Mouse (Mus musculus) hindbrain, embryonic 13.5 days (tissue): ENCODE measurements around the gene Gm45213. TPM values are rescaled to one million over a fixed set of nuclear protein-coding genes. Genes with fewer than 3 reads are reported as not detected.
A peak's percentile ranks its signal among the peaks of the same experiment; 100 is the strongest.
"Not testable (repeated sequence)": the region's sequence is repeated elsewhere in the genome, so short reads cannot be mapped to it uniquely, and the experiment has no call there.

Source experiments
- ATAC-seq: fragments of 200-750 bp; cut with Nextera tagmentation; 2 replicates; pipeline ENCODE4 v1.8.0; 2017; ENCODE audit warnings: moderate TSS enrichment; ENCODE audit not compliant: low FRiP score
- H3K27ac ChIP-seq: fragments of 300-500 bp; sonication (generic); 2 replicates; pipeline ENCODE4 v1.5.1; 2015; ENCODE audit warnings: inconsistent platforms, mild to moderate bottlenecking, moderate library complexity
- H3K27me3 ChIP-seq: fragments of 300-500 bp; sonication (generic); 2 replicates; pipeline ENCODE4 v1.6.1; 2015; ENCODE audit warnings: mild to moderate bottlenecking, inconsistent platforms
- H3K36me3 ChIP-seq: fragments of 300-500 bp; sonication (generic); 2 replicates; pipeline ENCODE4 v1.6.1; 2015; ENCODE audit warnings: mild to moderate bottlenecking, inconsistent platforms
- H3K4me1 ChIP-seq: fragments of 300-500 bp; sonication (generic); replicated peaks from 2 replicates; pipeline ENCODE4 v1.6.1; 2015; ENCODE audit warnings: inconsistent platforms
- H3K4me2 ChIP-seq: fragments of 300-500 bp; sonication (generic); 2 replicates; pipeline ENCODE4 v1.6.1; 2015; ENCODE audit warnings: inconsistent platforms, mild to moderate bottlenecking, moderate library complexity
- H3K4me3 ChIP-seq: fragments of 300-500 bp; sonication (generic); 2 replicates; pipeline ENCODE4 v1.5.1; 2015; ENCODE audit warnings: mild to moderate bottlenecking, inconsistent platforms
- H3K9ac ChIP-seq: fragments of 300-500 bp; sonication (generic); 2 replicates; pipeline ENCODE4 v1.6.1; 2015; ENCODE audit warnings: mild to moderate bottlenecking, inconsistent platforms
- H3K9me3 ChIP-seq: fragments of 300-500 bp; sonication (generic); 2 replicates; pipeline ENCODE4 v1.6.1; 2016; ENCODE audit warnings: inconsistent platforms
- whole genome bisulfite sequencing: fragments of 180-500 bp; shearing (Covaris S2); methylation state at CpG from one replicate; pipeline ENCODE4 v1.1.7; 2015; 5-methylcytosine and 5-hydroxymethylcytosine counted together
- polyA plus RNA-seq: library from polyadenylated mRNA; unstranded; fragments of >200 nt; fragmentation: Nextera tagmentation; extraction: Ambion mirVana; gene quantifications from 2 replicates; pipeline ENCODE4 v1.2.1, GENCODE M21; 2015

The Gm45213 gene
- polyA plus RNA-seq, 1 experiment from 2014 or later: not detected

DNA sequence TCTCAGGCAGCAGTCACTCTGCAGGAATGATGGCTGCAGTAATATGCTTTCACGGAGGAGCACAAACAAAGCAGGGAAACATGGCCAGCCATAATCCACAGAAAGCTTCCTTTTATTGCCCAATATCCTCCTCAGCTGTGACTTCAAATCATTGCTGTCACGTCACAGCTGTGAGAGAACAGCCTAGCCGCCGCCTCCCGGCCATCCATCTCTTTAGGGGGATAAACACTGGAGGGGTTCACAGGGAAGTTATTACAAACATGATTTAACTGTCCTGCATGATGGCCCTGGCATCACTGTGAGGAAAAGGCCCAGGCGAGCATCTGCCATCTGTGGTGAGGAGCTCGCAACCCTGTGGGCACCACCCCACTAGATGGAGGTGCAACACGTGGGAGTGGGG is 6.6 kb upstream of the Gm45213 start:
- H3K9me3 ChIP-seq: no peaks in the 10 kb centered on the region
- no peaks in the 10 kb centered on the region for H3K36me3 ChIP-seq
- H3K4me3 ChIP-seq: no peak overlapping the region
- no peak overlapping the region for H3K4me2 ChIP-seq
- H3K27ac ChIP-seq: no peak overlapping the region
- no peaks in the 10 kb centered on the region for H3K27me3 ChIP-seq
- peaks cover 17% of the 10 kb centered on the region for H3K4me1 ChIP-seq
- WGBS: 72% methylated on average over 8 of the region's 8 CpGs
- H3K9ac ChIP-seq: no peak overlapping the region
- no peak for ATAC-seq

DNA sequence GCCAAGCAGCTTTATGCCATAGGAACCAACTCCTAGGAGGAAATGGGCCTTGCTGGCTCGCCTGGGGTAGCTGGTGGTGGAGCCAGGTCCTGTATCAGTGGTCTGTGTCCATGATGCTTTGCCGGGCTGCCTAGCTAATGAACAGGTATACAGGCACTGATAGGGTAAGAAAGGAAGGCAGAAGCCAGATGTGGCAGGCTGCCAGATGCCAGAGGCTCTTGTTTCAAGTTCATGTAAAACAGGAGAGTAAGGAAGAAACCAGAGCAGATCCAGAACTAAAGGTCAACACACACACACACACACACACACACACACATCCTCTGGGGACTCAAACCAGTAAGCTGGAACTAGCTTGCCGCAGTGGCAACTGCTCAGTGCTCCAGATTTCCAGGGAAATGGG is 5.1 kb upstream of the Gm45213 start:
- H3K4me1 ChIP-seq: peaks cover 23% of the 10 kb centered on the region
- no peak overlapping the region for H3K4me2 ChIP-seq
- no peaks in the 10 kb centered on the region for H3K27me3 ChIP-seq
- H3K9me3 ChIP-seq: no peaks in the 10 kb centered on the region
- no peak overlapping the region for H3K4me3 ChIP-seq
- WGBS: 68% methylated on average over 3 of the region's 3 CpGs
- no peaks in the 10 kb centered on the region for H3K36me3 ChIP-seq
- H3K27ac ChIP-seq: no peak overlapping the region
- no peak overlapping the region for H3K9ac ChIP-seq
- ATAC-seq: no peak

DNA sequence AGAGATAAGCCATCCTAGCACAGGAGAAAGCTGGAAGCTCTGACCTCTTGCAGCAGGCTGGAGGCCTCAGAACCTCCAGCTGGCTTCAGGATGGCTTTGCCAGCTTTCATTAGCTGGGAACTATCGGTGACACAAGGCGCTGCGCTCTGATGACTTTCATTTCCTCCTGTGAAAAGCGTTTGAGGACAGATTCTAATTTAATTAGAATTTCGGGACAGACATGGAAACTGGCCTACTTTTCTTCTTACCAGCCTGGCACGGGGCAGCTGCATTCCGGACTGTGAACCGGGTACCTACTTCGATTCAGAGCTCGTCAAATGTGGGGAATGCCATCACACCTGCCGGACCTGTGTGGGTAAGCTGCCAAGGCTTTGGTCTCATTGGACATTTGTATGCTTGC is 4.7 kb upstream of the Gm45213 start:
- no peak for ATAC-seq
- peaks cover 27% of the 10 kb centered on the region for H3K4me1 ChIP-seq
- no peak overlapping the region for H3K4me3 ChIP-seq
- no peaks in the 10 kb centered on the region for H3K27me3 ChIP-seq
- H3K4me2 ChIP-seq: no peak overlapping the region
- H3K27ac ChIP-seq: no peak overlapping the region
- H3K9ac ChIP-seq: no peak overlapping the region
- WGBS: 80% methylated on average over 11 of the region's 11 CpGs
- no peaks in the 10 kb centered on the region for H3K36me3 ChIP-seq
- H3K9me3 ChIP-seq: no peaks in the 10 kb centered on the region

DNA sequence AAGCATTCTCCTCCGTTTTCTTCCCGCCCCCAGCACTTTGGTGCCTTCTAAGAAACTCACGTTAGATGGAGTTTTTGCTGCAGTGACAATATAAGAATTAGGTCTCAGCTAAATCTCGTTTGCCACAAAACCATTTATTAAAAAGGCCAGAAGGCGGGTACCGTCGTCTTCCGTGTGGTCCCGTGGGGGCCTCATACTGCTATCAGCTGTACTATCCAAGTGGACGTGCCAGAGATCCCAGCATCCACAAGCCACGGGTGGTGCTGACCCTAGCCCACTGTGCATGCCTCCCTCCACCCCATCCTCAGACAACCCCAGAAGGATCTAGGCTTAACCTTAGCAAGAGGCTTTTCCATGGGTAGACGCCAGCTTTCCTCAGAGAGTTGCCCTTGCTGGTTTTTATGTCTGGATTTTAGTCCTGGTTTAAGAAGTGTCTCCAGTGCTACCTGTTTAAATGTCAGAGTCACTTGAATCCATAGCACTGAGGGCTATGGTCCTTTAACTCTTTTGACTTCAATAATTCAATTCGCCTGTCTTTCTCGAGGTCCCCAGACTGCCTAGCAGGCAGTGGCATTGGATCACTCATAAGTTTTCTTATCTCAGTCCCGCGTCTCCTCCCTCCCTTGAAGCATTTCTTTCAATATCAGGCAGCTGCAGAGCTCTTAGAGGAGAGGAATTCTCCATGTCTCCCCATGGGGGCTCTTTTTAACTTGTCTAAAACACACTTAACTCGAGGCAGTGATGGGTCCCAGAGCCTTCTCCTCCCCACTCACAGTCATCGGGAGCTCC is 3.2 kb upstream of the Gm45213 start:
- peaks cover 42% of the 10 kb centered on the region for H3K4me1 ChIP-seq
- no peak overlapping the region for H3K4me2 ChIP-seq

DNA sequence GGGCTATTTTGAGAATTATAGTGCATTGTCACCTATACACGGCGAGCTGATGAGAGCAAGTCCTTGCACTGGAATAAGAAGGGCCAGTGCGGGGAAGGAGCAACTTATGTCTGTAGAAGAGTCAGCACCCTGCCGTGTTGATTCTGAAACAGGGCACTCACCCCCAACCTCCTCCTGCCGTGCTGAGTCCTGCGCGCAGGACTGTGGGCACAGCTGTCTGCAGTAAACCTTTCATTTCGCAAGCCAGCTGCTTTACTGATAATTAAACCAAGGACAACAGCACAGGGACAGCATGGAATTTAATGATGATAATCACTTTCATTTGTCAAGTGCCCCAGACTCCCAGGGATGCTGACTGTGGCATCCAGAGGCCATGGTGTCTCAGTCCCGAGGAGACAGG is 1.2 kb downstream of the Gm45213 start:
- no peak overlapping the region for H3K4me2 ChIP-seq
- H3K27ac ChIP-seq: peak overlapping the region; percentile 61
- H3K4me3 ChIP-seq: no peak overlapping the region
- ATAC-seq: no peak
- H3K36me3 ChIP-seq: no peaks in the 10 kb centered on the region
- H3K27me3 ChIP-seq: peaks cover 3% of the 10 kb centered on the region; the same call in 1 of the 2 replicates
- H3K9me3 ChIP-seq: no peaks in the 10 kb centered on the region
- peaks cover 51% of the 10 kb centered on the region for H3K4me1 ChIP-seq
- H3K9ac ChIP-seq: 0 out of 2 replicates have a peak overlapping the region, but pooled peaks have one; percentile 6
- WGBS: 17% methylated on average over 9 of the region's 9 CpGs

More for the DNA sequence above, 3.2 kb upstream of the Gm45213 start:
- H3K9ac ChIP-seq: no peak overlapping the region
- H3K27ac ChIP-seq: no peak overlapping the region
- H3K4me3 ChIP-seq: no peak overlapping the region
- WGBS: 74% methylated on average over 18 of the region's 18 CpGs
- H3K27me3 ChIP-seq: no peaks in the 10 kb centered on the region
- H3K36me3 ChIP-seq: no peaks in the 10 kb centered on the region
- H3K9me3 ChIP-seq: no peaks in the 10 kb centered on the region
- no peak for ATAC-seq

DNA sequence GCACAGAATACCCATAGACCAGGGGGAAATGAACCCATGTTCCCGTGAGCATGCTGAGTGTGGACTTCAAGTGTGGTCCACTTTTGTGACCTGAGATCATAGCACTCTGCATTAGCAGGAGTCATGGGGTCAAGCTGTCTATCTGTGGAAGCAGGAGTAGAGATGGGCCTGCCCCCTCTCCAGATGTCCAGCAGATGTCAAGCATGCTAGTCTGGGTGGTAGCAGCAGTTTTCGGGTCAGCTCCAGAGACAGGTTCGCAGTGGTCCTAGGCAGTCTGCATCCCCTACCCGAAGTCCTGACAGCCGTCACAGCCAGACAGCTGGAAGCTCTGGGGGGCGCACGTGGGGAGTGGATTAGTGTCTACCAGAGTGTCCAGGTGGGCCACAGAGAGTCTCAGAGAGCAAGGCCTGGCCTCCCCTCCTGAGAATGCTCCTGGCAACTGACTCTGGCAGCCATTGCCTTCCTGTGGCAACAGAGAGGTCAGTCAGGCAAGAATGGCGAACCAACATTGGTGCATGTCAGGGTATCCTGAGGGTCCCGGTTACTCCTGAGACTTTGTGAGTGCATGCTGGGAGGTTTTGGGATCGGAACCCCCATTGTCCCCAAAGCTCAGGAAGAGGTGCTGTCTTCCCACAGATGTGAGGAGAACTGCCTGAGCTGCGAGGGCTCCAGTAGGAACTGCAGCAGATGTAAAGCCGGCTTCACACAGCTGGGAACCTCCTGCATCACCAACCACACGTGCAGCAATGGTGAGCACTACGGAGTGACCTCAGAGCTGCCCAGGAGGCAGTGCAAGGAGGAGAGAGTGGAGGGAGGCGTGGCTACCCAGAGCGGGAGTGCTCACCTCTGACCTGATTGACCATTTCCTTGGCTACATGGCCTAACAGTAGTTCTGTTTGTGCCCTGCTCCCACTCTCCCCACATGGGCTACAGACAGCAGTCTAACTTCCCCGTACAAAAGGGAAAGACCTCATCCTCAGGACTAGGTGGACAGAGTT is 3.8 kb downstream of the Gm45213 start:
- no peak overlapping the region for H3K4me3 ChIP-seq
- H3K4me1 ChIP-seq: peaks cover 51% of the 10 kb centered on the region
- H3K4me2 ChIP-seq: no peak overlapping the region
- no peak overlapping the region for H3K9ac ChIP-seq
- no peak for ATAC-seq
- no peak overlapping the region for H3K27ac ChIP-seq
- 63% methylated on average over 17 of the region's 17 CpGs for WGBS
- peaks cover 3% of the 10 kb centered on the region; the same call in 1 of the 2 replicates for H3K27me3 ChIP-seq
- no peaks in the 10 kb centered on the region for H3K36me3 ChIP-seq
- no peaks in the 10 kb centered on the region for H3K9me3 ChIP-seq

DNA sequence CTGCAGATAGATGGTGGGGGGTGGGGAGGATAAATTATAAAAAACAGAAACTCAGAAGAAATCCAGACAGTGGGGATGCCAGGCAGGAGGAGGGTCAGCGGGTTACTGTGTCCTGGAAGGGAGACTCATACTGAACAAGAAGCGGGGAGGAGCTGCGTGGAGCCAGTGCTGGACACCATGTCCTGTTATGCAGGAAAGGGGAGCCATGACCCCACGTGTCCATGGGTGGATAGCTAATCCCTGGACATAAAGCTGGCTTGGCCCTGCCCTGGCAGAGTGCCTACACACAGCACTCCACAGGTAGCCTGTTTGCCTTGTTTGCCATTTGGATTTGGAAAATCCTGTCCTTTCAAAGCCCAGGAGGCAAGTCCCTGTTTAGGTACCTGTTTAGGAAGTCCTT is 4.6 kb downstream of the Gm45213 start:
- no peak for ATAC-seq
- Histone ChIP-seq H3K4me1 (peaks cover 48% of the 10 kb centered on the region), H3K9me3 (no peaks in the 10 kb centered on the region), H3K4me3 (no peak overlapping the region), H3K4me2 (no peak overlapping the region), H3K27ac (no peak overlapping the region), H3K36me3 (no peaks in the 10 kb centered on the region), H3K9ac (no peak overlapping the region), H3K27me3 (peaks cover 3% of the 10 kb centered on the region; the same call in 1 of the 2 replicates)
- WGBS: 73% methylated on average over 4 of the region's 4 CpGs

DNA sequence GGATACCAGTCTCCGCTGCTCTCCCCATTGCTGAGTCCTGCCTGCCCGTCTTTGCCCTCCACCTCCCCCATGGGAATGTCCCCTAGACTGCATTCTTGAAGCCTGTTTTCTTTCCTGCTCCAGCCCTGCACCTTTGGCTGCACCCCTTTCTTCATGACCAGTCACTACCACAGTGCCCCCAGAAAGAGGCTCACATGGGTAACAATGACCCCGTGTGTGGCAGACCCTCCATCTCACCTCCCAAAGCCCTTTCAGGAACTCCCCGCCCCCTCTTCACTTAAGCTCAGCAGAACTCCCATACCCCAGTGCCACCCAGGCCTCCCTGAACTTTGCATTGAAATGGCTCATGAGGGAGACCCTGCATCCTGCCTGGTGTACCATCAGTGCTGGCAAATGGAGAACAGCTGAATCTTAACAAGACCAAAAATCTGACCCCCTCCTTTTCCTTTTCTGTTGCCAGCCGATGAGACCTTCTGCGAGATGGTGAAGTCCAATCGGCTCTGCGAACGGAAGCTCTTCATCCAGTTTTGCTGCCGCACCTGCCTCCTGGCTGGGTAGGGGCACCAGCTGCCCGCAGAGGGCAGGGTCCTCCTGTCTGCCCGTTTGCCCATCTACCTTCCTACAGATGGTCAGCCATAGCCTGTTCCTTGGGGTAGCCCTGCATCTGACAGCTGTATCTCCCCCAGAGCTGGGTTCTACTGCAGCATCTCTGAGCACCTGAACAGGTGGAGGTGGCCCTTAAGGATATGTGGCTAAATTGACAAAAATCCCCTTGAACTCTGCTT is 5.2 kb downstream of the Gm45213 start:
- Histone ChIP-seq H3K27me3 (peaks cover 3% of the 10 kb centered on the region; the same call in 1 of the 2 replicates), H3K9ac (no peak overlapping the region), H3K4me3 (no peak overlapping the region), H3K27ac (no peak overlapping the region), H3K36me3 (no peaks in the 10 kb centered on the region), H3K4me2 (no peak overlapping the region), H3K9me3 (no peaks in the 10 kb centered on the region), H3K4me1 (peaks cover 42% of the 10 kb centered on the region)
- 87% methylated on average over 12 of the region's 12 CpGs for WGBS
- no peak for ATAC-seq

DNA sequence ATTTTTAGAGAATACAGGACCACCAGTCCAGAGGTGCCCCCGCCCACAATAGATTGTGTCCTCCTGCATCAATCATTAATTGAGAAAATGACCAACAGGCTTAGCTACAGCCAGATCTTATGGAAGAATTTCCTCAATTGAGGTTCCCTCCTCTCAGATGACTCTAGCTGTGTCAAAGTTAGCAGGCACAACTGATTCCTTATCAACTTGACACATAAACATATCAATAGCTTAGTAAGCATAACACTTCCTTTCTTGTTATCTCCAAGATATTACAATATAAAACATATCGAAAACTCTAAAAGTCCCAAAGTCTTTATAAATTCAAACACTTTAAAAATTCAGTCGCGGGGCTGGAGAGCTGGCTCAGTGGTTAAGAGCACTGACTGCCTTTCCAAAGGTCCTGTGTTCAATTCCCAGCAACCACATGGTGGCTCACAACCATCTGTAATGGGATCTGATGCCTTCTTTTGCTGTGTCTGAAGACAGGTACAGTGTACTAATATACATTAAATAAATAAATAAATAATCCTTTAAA is 10.6 kb downstream of the Gm45213 start:
- Histone ChIP-seq H3K4me1 (no peaks in the 10 kb centered on the region), H3K27me3 (peaks cover 18% of the 10 kb centered on the region), H3K4me2 (no peak overlapping the region), H3K4me3 (no peak overlapping the region), H3K9me3 (no peaks in the 10 kb centered on the region), H3K36me3 (no peaks in the 10 kb centered on the region), H3K27ac (no peak overlapping the region), H3K9ac (no peak overlapping the region)
- no peak for ATAC-seq
- WGBS: 85% methylated on average over 4 of the region's 4 CpGs

DNA sequence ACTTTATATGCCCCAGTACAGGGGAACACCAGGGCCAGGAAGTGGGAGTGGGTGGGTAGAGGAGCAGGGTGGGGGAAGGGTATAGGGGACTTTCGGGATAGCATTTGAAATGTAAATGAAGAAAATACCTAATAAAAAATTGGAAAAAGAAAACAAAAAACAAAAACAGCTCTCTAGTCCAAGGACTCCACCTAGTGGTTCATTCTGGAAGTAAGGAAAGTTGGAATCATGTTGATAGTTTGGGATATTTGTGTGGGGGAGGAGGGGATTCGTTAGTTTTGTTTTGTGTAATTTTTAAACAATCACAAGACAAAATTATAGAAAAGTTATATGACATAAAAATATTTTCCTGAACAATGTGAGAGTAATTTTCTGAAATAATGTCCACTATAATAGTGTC is 12.0 kb downstream of the Gm45213 start:
- H3K4me2 ChIP-seq, H3K4me1 ChIP-seq, ATAC-seq, H3K9ac ChIP-seq, H3K9me3 ChIP-seq, H3K27ac ChIP-seq, H3K4me3 ChIP-seq, H3K36me3 ChIP-seq: not testable (repeated sequence)
- H3K27me3 ChIP-seq: peaks cover 18% of the 10 kb centered on the region
- WGBS: 18% methylated on average over 2 of the region's 2 CpGs

DNA sequence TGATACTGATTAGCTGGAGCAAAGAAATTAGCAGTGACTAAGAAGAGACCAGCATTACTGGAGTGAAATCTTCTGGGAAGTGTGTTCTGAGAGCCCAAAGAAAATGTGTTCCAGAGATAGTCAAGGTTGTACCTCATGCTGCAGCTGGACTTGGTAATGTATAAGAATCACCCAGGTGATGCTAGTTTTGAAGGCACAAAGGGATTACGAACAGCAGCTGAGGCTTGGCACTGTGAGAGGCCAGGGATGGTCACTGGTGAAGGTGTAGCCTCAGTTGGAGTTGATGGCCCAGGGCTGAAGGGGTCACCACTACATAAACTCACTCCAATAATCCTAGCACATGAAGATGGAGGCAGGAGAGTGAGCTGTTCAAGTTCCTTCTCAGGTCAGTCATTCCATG is 15.3 kb downstream of the Gm45213 start, which contains the start of gene Snrpa1:
Gene Snrpa1, plus strand, starts transcription at position 301 of the 400 bp plus-strand sequence.
- H3K4me3 ChIP-seq: peak within 1 kb of the TSS; percentile 83
- WGBS: 73% methylated on average over 1 of the region's 1 CpGs
- ATAC-seq: no peak
- H3K4me1 ChIP-seq: peaks cover 17% of the 10 kb centered on the region
- no peak within 1 kb of the TSS for H3K27ac ChIP-seq
- no peaks in the 10 kb centered on the region for H3K9me3 ChIP-seq
- peak within 1 kb of the TSS; percentile 92 for H3K9ac ChIP-seq
- peaks cover 18% of the 10 kb centered on the region for H3K27me3 ChIP-seq
- peaks cover 15% of the 10 kb centered on the region for H3K36me3 ChIP-seq
- H3K4me2 ChIP-seq: peak within 1 kb of the TSS; percentile 92
